Mouse (Mus musculus) hindbrain, postnatal 0 days (tissue): ENCODE data around the gene Sh3bp4. TPM values are rescaled to one million over a fixed set of nuclear protein-coding genes. Genes with fewer than 3 reads are reported as not detected.

ENCODE experiments used
- ATAC-seq: fragments of 200-750 bp; cut with Nextera tagmentation; 2 replicates; pipeline ENCODE4 v1.8.0; 2017; ENCODE audit warnings: mild to moderate bottlenecking, moderate TSS enrichment, moderate library complexity
- DNase-seq: peaks from one replicate; pipeline ENCODE4 v3.0.0-alpha.2; 2015; ENCODE audit warnings: low spot score
- H3K27ac ChIP-seq: fragments of 300-500 bp; sonication (generic); 2 replicates; pipeline ENCODE4 v1.5.1; 2014; ENCODE audit warnings: mild to moderate bottlenecking
- H3K27me3 ChIP-seq: fragments of 300-500 bp; sonication (generic); 2 replicates; pipeline ENCODE4 v1.6.1; 2014; ENCODE audit warnings: low read length, mixed read lengths; ENCODE audit not compliant: insufficient read depth
- H3K36me3 ChIP-seq: fragments of 300-500 bp; sonication (generic); 2 replicates; pipeline ENCODE4 v1.6.1; 2014; ENCODE audit warnings: low read length, mixed read lengths; ENCODE audit not compliant: insufficient read depth
- H3K4me1 ChIP-seq: fragments of 300-500 bp; sonication (generic); 2 replicates; pipeline ENCODE4 v1.6.1; 2014; ENCODE audit warnings: antibody characterized with exemption, low read length, mixed read lengths; ENCODE audit not compliant: insufficient read depth
- H3K4me2 ChIP-seq: fragments of 300-500 bp; sonication (generic); 2 replicates; pipeline ENCODE4 v1.6.1; 2014; ENCODE audit warnings: low read depth, mild to moderate bottlenecking, low read length, moderate library complexity, mixed read lengths
- H3K4me3 ChIP-seq: fragments of 300-500 bp; sonication (generic); 2 replicates; pipeline ENCODE4 v1.5.1; 2014; ENCODE audit warnings: low read length
- H3K9ac ChIP-seq: fragments of 300-500 bp; sonication (generic); replicated peaks from 2 replicates; pipeline ENCODE4 v1.6.1; 2014; ENCODE audit warnings: mild to moderate bottlenecking, low read length, moderate library complexity, mixed read lengths
- H3K9me3 ChIP-seq: fragments of 300-500 bp; sonication (generic); 2 replicates; pipeline ENCODE4 v1.6.1; 2016; ENCODE audit warnings: low read length, mixed read lengths
- CTCF ChIP-seq: IDR thresholded peaks from 2 replicates; pipeline ENCODE4 v1.5.1; 2016; ENCODE audit warnings: antibody characterized with exemption, control low read depth, low read depth
- WGBS: fragments of 180-500 bp; shearing (Covaris S2); extraction: QIAGEN DNeasy Blood & Tissue Kit; methylation state at CpG from one replicate; pipeline ENCODE4 v1.1.7; 2014; 5-methylcytosine and 5-hydroxymethylcytosine counted together
- polyA plus RNA-seq: library from polyadenylated mRNA; unstranded; fragments of >200 nt; fragmentation: Nextera tagmentation; extraction: Ambion mirVana; gene quantifications from 2 replicates; pipeline ENCODE4 v1.2.1, GENCODE M21; 2015
- total RNA-seq: library from RNA; depleted of rRNA; stranded (reverse); fragments of >200 nt; gene quantifications from 2 replicates; pipeline ENCODE4 v1.2.3, GENCODE M21; 2014

Gene Sh3bp4
- total and polyA plus RNA-seq, 2 experiments from 2014 or later, result 14.6 to 38.8 TPM

DNA sequence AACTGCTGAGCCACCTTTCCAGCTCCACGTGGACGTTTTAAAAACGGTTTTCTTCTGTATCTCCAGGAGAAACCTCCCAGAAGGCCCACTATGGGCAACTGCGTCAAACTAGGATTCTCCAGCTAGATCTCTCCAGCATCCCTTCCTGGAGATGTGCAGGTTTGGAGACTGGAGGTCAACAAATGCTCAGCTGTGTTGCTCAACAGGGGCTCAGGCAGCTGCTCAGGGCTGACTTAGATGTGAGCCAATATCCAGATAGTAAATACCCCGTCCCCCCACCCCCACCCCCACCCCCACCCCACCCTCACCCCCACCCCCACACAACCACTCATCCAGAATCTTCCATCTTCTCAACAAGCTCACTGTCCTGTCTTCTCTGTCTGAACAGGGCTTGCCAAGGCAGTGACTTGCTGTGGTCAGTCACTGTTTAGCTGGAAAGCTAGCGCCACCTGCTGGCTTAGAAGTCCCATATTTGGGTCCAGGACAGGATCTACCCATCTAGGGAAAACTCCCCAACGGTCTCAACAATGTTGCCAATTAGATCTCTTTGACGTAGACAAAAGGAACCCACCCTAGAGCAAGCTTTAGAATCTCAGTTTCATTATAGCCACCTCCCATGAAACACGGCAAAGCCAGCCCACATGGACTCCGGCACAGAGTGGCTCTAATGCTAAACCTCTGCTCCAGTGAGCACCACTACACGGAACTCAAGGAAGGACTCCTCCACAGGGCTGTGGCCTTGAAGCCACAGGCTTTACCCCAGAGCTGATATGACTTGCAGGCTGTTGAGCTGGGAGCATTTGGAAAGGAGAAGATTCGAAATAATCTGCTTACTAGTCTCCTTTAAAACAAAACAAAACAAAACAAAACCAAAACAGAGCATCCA is 125.9 kb downstream of the Sh3bp4 start:
- no peaks in the 10 kb centered on the region for H3K36me3 ChIP-seq
- H3K4me2 ChIP-seq, result no peak overlapping the region
- WGBS, result 47% methylated on average over 12 of the region's 12 CpGs
- H3K9me3 ChIP-seq, result no peaks in the 10 kb centered on the region
- no peaks in the 10 kb centered on the region for H3K27me3 ChIP-seq
- peak; percentile 93 for TF ChIP-seq CTCF
- ATAC-seq (peak; percentile 89), DNase-seq (peak; percentile 94)
- no peak overlapping the region for H3K4me3 ChIP-seq
- no peak overlapping the region for H3K9ac ChIP-seq
- H3K4me1 ChIP-seq, result no peaks in the 10 kb centered on the region
- H3K27ac ChIP-seq, result no peak overlapping the region
